Mouse (Mus musculus): Measurements from ENCODE around the gene Tuba8. TPM values are rescaled to one million over a fixed set of nuclear protein-coding genes. Genes with fewer than 3 reads are reported as not detected.

Tuba8 gene
- total and polyA plus RNA-seq, 2 experiments from 2014 or later: 0.86 to 1.2 TPM

GRCm38 (mm10) chr6:121245127-121246036 lies 34.9 kb downstream of the Tuba8 start, which contains the start of gene Usp18:
TSS of gene Usp18 (plus strand) at chr6:121245906.
- no peaks in the 10 kb centered on the region for H3K27me3 ChIP-seq (ENCODE audit: insufficient read depth, low read length)
- H3K36me3 ChIP-seq (ENCODE audit: insufficient read depth): no peaks in the 10 kb centered on the region
- H3K9ac ChIP-seq: peak within 1 kb of the TSS; percentile 46
- H3K4me2 ChIP-seq (ENCODE audit: low read depth): peak within 1 kb of the TSS; percentile 93
- DNase-seq: peak; percentile 64
- ATAC-seq: peak; percentile 90
- WGBS: 10% methylated on average over 35 of the region's 35 CpGs
- H3K4me3 ChIP-seq (ENCODE audit: low read depth, low read length): peak within 1 kb of the TSS; percentile 49
- no peak for TF ChIP-seq CTCF (IDR thresholded peaks at IDR 0.05; ENCODE audit: low read depth)
- no peak within 1 kb of the TSS for H3K27ac ChIP-seq (ENCODE audit: low read depth, low read length)
- no peaks in the 10 kb centered on the region for H3K4me1 ChIP-seq (ENCODE audit: insufficient read depth)
- no peaks in the 10 kb centered on the region for H3K9me3 ChIP-seq (ENCODE audit: low read length)

- no peak for ATAC-seq
- Histone ChIP-seq H3K9me3 (ENCODE audit: low read length) (no peaks in the 10 kb centered on the region), H3K4me3 (ENCODE audit: low read depth, low read length) (peak overlapping the region; percentile 49), H3K9ac (peak overlapping the region; percentile 46), H3K4me1 (ENCODE audit: insufficient read depth) (no peaks in the 10 kb centered on the region), H3K27ac (ENCODE audit: low read depth, low read length) (no peak overlapping the region), H3K36me3 (ENCODE audit: insufficient read depth) (no peaks in the 10 kb centered on the region), H3K27me3 (ENCODE audit: insufficient read depth, low read length) (no peaks in the 10 kb centered on the region), H3K4me2 (ENCODE audit: low read depth) (peak overlapping the region; percentile 93)
- TF ChIP-seq CTCF (IDR thresholded peaks at IDR 0.05; ENCODE audit: low read depth): no peak
- no peak for DNase-seq
- 8% methylated on average over 4 of the region's 4 CpGs for WGBS
Observed at GRCm38 (mm10) chr6:121246037-121246361, 35.5 kb downstream of the Tuba8 start.

- no peak for ATAC-seq
- H3K27ac ChIP-seq (ENCODE audit: low read depth, low read length): no peak overlapping the region
- DNase-seq: no peak
- no peaks in the 10 kb centered on the region for H3K4me1 ChIP-seq (ENCODE audit: insufficient read depth)
- no peak overlapping the region for H3K4me3 ChIP-seq (ENCODE audit: low read depth, low read length)
- no peak overlapping the region for H3K4me2 ChIP-seq (ENCODE audit: low read depth)
- no peaks in the 10 kb centered on the region for H3K36me3 ChIP-seq (ENCODE audit: insufficient read depth)
- no peaks in the 10 kb centered on the region for H3K9me3 ChIP-seq (ENCODE audit: low read length)
- no peak overlapping the region for H3K9ac ChIP-seq
- WGBS: 58% methylated on average over 1 of the region's 1 CpGs
- H3K27me3 ChIP-seq (ENCODE audit: insufficient read depth, low read length): no peaks in the 10 kb centered on the region
- TF ChIP-seq CTCF (IDR thresholded peaks at IDR 0.05; ENCODE audit: low read depth): no peak
Observed at GRCm38 (mm10) chr6:121250406-121250805, 39.9 kb downstream of the Tuba8 start.

GRCm38 (mm10) chr6:121251256-121251655 lies 40.8 kb downstream of the Tuba8 start:
- H3K27ac ChIP-seq (ENCODE audit: low read depth, low read length): no peak overlapping the region
- WGBS: 57% methylated on average over 5 of the region's 5 CpGs

GRCm38 (mm10) chr6:121260548-121260947 lies 50.1 kb downstream of the Tuba8 start:
- Histone ChIP-seq H3K27me3 (ENCODE audit: insufficient read depth, low read length) (no peaks in the 10 kb centered on the region), H3K4me3 (ENCODE audit: low read depth, low read length) (no peak overlapping the region), H3K9me3 (ENCODE audit: low read length) (0 out of 2 replicates have a peak, but pooled peaks cover 3% of the 10 kb centered on the region), H3K4me2 (ENCODE audit: low read depth) (no peak overlapping the region), H3K27ac (ENCODE audit: low read depth, low read length) (no peak overlapping the region), H3K36me3 (ENCODE audit: insufficient read depth) (no peaks in the 10 kb centered on the region), H3K9ac (no peak overlapping the region), H3K4me1 (ENCODE audit: insufficient read depth) (no peaks in the 10 kb centered on the region)
- ATAC-seq (peak; percentile 43; the same call in 1 of the 2 replicates), DNase-seq (peak; percentile 81)
- peak; percentile 83 for TF ChIP-seq CTCF (IDR thresholded peaks at IDR 0.05; ENCODE audit: low read depth)
- 31% methylated on average over 9 of the region's 9 CpGs for WGBS

More at GRCm38 (mm10) chr6:121251256-121251655, 40.8 kb downstream of the Tuba8 start:
- DNase-seq (no peak), ATAC-seq (no peak)
- Histone ChIP-seq H3K4me1 (ENCODE audit: insufficient read depth) (no peaks in the 10 kb centered on the region), H3K36me3 (ENCODE audit: insufficient read depth) (no peaks in the 10 kb centered on the region), H3K4me2 (ENCODE audit: low read depth) (no peak overlapping the region), H3K4me3 (ENCODE audit: low read depth, low read length) (no peak overlapping the region), H3K9ac (no peak overlapping the region), H3K9me3 (ENCODE audit: low read length) (no peaks in the 10 kb centered on the region), H3K27me3 (ENCODE audit: insufficient read depth, low read length) (no peaks in the 10 kb centered on the region)
- no peak for TF ChIP-seq CTCF (IDR thresholded peaks at IDR 0.05; ENCODE audit: low read depth)

- 86% methylated on average over 8 of the region's 8 CpGs for WGBS
- Histone ChIP-seq H3K9me3 (ENCODE audit: low read length) (0 out of 2 replicates have a peak, but pooled peaks cover 3% of the 10 kb centered on the region), H3K36me3 (ENCODE audit: insufficient read depth) (no peaks in the 10 kb centered on the region), H3K4me2 (ENCODE audit: low read depth) (no peak overlapping the region), H3K27ac (ENCODE audit: low read depth, low read length) (no peak overlapping the region), H3K4me3 (ENCODE audit: low read depth, low read length) (no peak overlapping the region), H3K9ac (no peak overlapping the region), H3K4me1 (ENCODE audit: insufficient read depth) (no peaks in the 10 kb centered on the region), H3K27me3 (ENCODE audit: insufficient read depth, low read length) (no peaks in the 10 kb centered on the region)
- DNase-seq (no peak), ATAC-seq (no peak)
- TF ChIP-seq CTCF (IDR thresholded peaks at IDR 0.05; ENCODE audit: low read depth): no peak
Observed at GRCm38 (mm10) chr6:121261233-121261632, 50.7 kb downstream of the Tuba8 start.

GRCm38 (mm10) chr6:121262004-121262403 lies 51.5 kb downstream of the Tuba8 start:
- Histone ChIP-seq H3K9me3 (ENCODE audit: low read length) (0 out of 2 replicates have a peak, but pooled peaks cover 3% of the 10 kb centered on the region), H3K27ac (ENCODE audit: low read depth, low read length) (no peak overlapping the region), H3K36me3 (ENCODE audit: insufficient read depth) (no peaks in the 10 kb centered on the region), H3K4me1 (ENCODE audit: insufficient read depth) (no peaks in the 10 kb centered on the region), H3K27me3 (ENCODE audit: insufficient read depth, low read length) (no peaks in the 10 kb centered on the region), H3K4me2 (ENCODE audit: low read depth) (no peak overlapping the region), H3K9ac (no peak overlapping the region), H3K4me3 (ENCODE audit: low read depth, low read length) (no peak overlapping the region)
- DNase-seq (no peak), ATAC-seq (no peak)
- 93% methylated on average over 10 of the region's 10 CpGs for WGBS
- no peak for TF ChIP-seq CTCF (IDR thresholded peaks at IDR 0.05; ENCODE audit: low read depth)

Data from forebrain, postnatal 0 days (tissue).